Mouse (Mus musculus) bone marrow macrophage, adult 2 months (primary cell): Measurements from ENCODE around the gene Hspb9. TPM values are rescaled to one million over a fixed set of nuclear protein-coding genes. Genes with fewer than 3 reads are reported as not detected.

Source experiments
- H3K27ac ChIP-seq: 2 replicates; pipeline ENCODE4 v1.5.1; 2012; ENCODE audit warnings: low read depth, low read length; ENCODE audit not compliant: insufficient read depth
- H3K4me1 ChIP-seq: 2 replicates; pipeline ENCODE4 v1.6.1; 2012; ENCODE audit warnings: low read length; ENCODE audit not compliant: control insufficient read depth, insufficient read depth
- H3K4me3 ChIP-seq: 2 replicates; pipeline ENCODE4 v1.5.1; 2012; ENCODE audit warnings: mild to moderate bottlenecking, low read length, moderate library complexity; ENCODE audit not compliant: insufficient read depth
- CTCF ChIP-seq: IDR thresholded peaks from 2 replicates; pipeline ENCODE4 v1.5.1; 2012; ENCODE audit warnings: low read depth, mild to moderate bottlenecking, low read length, moderate library complexity
- POLR2A ChIP-seq: IDR thresholded peaks from 2 replicates; pipeline ENCODE4 v1.6.1; 2012; ENCODE audit warnings: mild to moderate bottlenecking, low read depth, low read length, borderline replicate concordance
- polyA plus RNA-seq: library from polyadenylated mRNA; stranded (reverse); fragments of >200 nt; gene quantifications from 2 replicates; pipeline ENCODE4 v1.2.4, GENCODE M21; 2012; ENCODE audit not compliant: missing spikeins, insufficient read depth, insufficient read length

Gene Hspb9
- polyA plus RNA-seq, 1 experiment, result not detected

GRCm38 (mm10) chr11:100727201-100727600 lies 13.6 kb downstream of the Hspb9 start:
- peaks cover 65% of the 10 kb centered on the region for H3K4me1 ChIP-seq
- H3K27ac ChIP-seq, result no peak overlapping the region

GRCm38 (mm10) chr11:100728601-100729000 lies 15.0 kb downstream of the Hspb9 start:
- no peak overlapping the region for H3K27ac ChIP-seq
- H3K4me1 ChIP-seq, result peaks cover 62% of the 10 kb centered on the region
- TF ChIP-seq CTCF (no peak), POLR2A (no peak)
- no peak overlapping the region for H3K4me3 ChIP-seq

More at GRCm38 (mm10) chr11:100727201-100727600, 13.6 kb downstream of the Hspb9 start:
- TF ChIP-seq POLR2A (no peak), CTCF (no peak)
- no peak overlapping the region for H3K4me3 ChIP-seq

- Histone ChIP-seq H3K4me1 (peaks cover 55% of the 10 kb centered on the region), H3K4me3 (no peak overlapping the region), H3K27ac (no peak overlapping the region)
- TF ChIP-seq POLR2A (no peak), CTCF (no peak)
Measured at GRCm38 (mm10) chr11:100729976-100730375, 16.3 kb downstream of the Hspb9 start.

GRCm38 (mm10) chr11:100730477-100731205 lies 17.0 kb downstream of the Hspb9 start:
- peak overlapping the region; percentile 25 for H3K27ac ChIP-seq

GRCm38 (mm10) chr11:100735134-100735865 lies 21.6 kb downstream of the Hspb9 start:
- peak overlapping the region; percentile 93 for H3K4me3 ChIP-seq
- H3K27ac ChIP-seq, result peak overlapping the region; percentile 21
- TF ChIP-seq POLR2A (no peak), CTCF (no peak)
- peaks cover 40% of the 10 kb centered on the region for H3K4me1 ChIP-seq

More at GRCm38 (mm10) chr11:100730477-100731205, 17.0 kb downstream of the Hspb9 start:
- no peak overlapping the region for H3K4me3 ChIP-seq
- TF ChIP-seq CTCF (no peak), POLR2A (no peak)
- peaks cover 56% of the 10 kb centered on the region for H3K4me1 ChIP-seq

GRCm38 (mm10) chr11:100735954-100736745 lies 22.5 kb downstream of the Hspb9 start:
- Histone ChIP-seq H3K4me1 (peaks cover 34% of the 10 kb centered on the region), H3K4me3 (peak overlapping the region; percentile 93), H3K27ac (peak overlapping the region; percentile 80)
- no peak for TF ChIP-seq POLR2A
- no peak for TF ChIP-seq CTCF

- peaks cover 28% of the 10 kb centered on the region for H3K4me1 ChIP-seq
- peak overlapping the region; percentile 80 for H3K27ac ChIP-seq
- peak overlapping the region; percentile 93 for H3K4me3 ChIP-seq
- TF ChIP-seq CTCF (no peak), POLR2A (no peak)
Measured at GRCm38 (mm10) chr11:100736746-100737080, 23.1 kb downstream of the Hspb9 start.

- no peak for TF ChIP-seq CTCF
- no peak for TF ChIP-seq POLR2A
- peaks cover 26% of the 10 kb centered on the region for H3K4me1 ChIP-seq
- peak overlapping the region; percentile 80 for H3K27ac ChIP-seq
- peak overlapping the region; percentile 93 for H3K4me3 ChIP-seq
Measured at GRCm38 (mm10) chr11:100737105-100737733, 23.6 kb downstream of the Hspb9 start.

- Histone ChIP-seq H3K4me1 (peaks cover 20% of the 10 kb centered on the region), H3K4me3 (peak within 1 kb of the TSS; percentile 93), H3K27ac (peak within 1 kb of the TSS; percentile 80)
- no peak for TF ChIP-seq CTCF
- no peak for TF ChIP-seq POLR2A
Measured at GRCm38 (mm10) chr11:100738066-100738604, 24.5 kb downstream of the Hspb9 start, which contains the start of gene Rab5c. Gene Rab5c, minus strand, starts transcription at chr11:100738215.
